Mouse (Mus musculus): ENCODE data around the gene Gm29609. TPM values are rescaled to one million over a fixed set of nuclear protein-coding genes. Genes with fewer than 3 reads are reported as not detected.

The Gm29609 gene
- polyA plus RNA-seq, 1 experiment: 2.1 TPM

- H3K27ac ChIP-seq (ENCODE audit: insufficient read depth, low read depth, low read length): no peak overlapping the region
- peaks cover 14% of the 10 kb centered on the region for H3K27me3 ChIP-seq (replicated peaks; ENCODE audit: control insufficient read depth, insufficient read depth, low read length)
- DNase-seq: peak; percentile 61
- WGBS: under 1% methylated on average over 59 of the region's 59 CpGs
- H3K4me1 ChIP-seq (ENCODE audit: control insufficient read depth, insufficient read depth, low read length): peaks cover 12% of the 10 kb centered on the region; the same call in 1 of the 2 replicates
- H3K4me3 ChIP-seq (ENCODE audit: insufficient read depth, low read depth, low read length): peak overlapping the region; percentile 3; the same call in 1 of the 2 replicates
- TF ChIP-seq CTCF (conservative IDR thresholded peaks at IDR 0.05; ENCODE audit: insufficient read depth, insufficient read length, low read depth, low read length): no peak
- TF ChIP-seq POLR2A (IDR thresholded peaks at IDR 0.05; ENCODE audit: low read depth, low read length): no peak
- H3K36me3 ChIP-seq (ENCODE audit: control insufficient read depth, insufficient read depth, low read length): no peaks in the 10 kb centered on the region
Measured at GRCm38 (mm10) chr5:31094799-31095691, 84.7 kb downstream of the Gm29609 start.

Other genes starting within 250 kb of the Gm29609 start
- gene Cgref1, start 234.3 kb downstream of the Gm29609 start, polyA plus RNA-seq (2012; rRNA removed): 387 and 411 TPM in 2 replicates
- 346 and 372 TPM in 2 replicates for gene Preb, start 219.6 kb downstream of the Gm29609 start, polyA plus RNA-seq (2012; rRNA removed)
- gene Tcf23, start 211.2 kb downstream of the Gm29609 start, polyA plus RNA-seq (2012; rRNA removed): 0.16 and 0.22 TPM in 2 replicates
- gene Atraid, start 131.6 kb downstream of the Gm29609 start, polyA plus RNA-seq (2012; rRNA removed): 295 and 320 TPM in 2 replicates
- gene Slc5a6, start 131.0 kb downstream of the Gm29609 start, polyA plus RNA-seq (2012; rRNA removed): 81.5 and 121 TPM in 2 replicates
- 12.4 and 14.2 TPM in 2 replicates for gene Cad, start 125.1 kb downstream of the Gm29609 start, polyA plus RNA-seq (2012; rRNA removed)
- not detected in 2 replicates for gene Dnajc5g, start 73.6 kb downstream of the Gm29609 start, polyA plus RNA-seq (2012; rRNA removed)
- gene Slc30a3, start 71.7 kb downstream of the Gm29609 start, polyA plus RNA-seq (2012; rRNA removed): 0.14 and 0.24 TPM in 2 replicates
- 0.05 and 3.9 TPM in 2 replicates for gene Trim54, start 63.2 kb downstream of the Gm29609 start, polyA plus RNA-seq (2012; rRNA removed)
- not detected in 2 replicates for gene Ucn, start 41.1 kb downstream of the Gm29609 start, polyA plus RNA-seq (2012; rRNA removed)
- 212 and 233 TPM in 2 replicates for gene Mpv17, start 25.7 kb downstream of the Gm29609 start, polyA plus RNA-seq (2012; rRNA removed)
- gene Gtf3c2, start 233 bp upstream of the Gm29609 start, polyA plus RNA-seq (2012; rRNA removed): 47.8 and 49.2 TPM in 2 replicates
- 94.1 and 95.5 TPM in 2 replicates for gene Snx17, start 13.3 kb upstream of the Gm29609 start, polyA plus RNA-seq (2012; rRNA removed)
- 54.1 and 61.0 TPM in 2 replicates for gene Eif2b4, start 13.5 kb upstream of the Gm29609 start, polyA plus RNA-seq (2012; rRNA removed)
- gene Zfp513, start 22.4 kb upstream of the Gm29609 start, polyA plus RNA-seq (2012; rRNA removed): 22.9 and 29.8 TPM in 2 replicates
- 41.1 and 43.2 TPM in 2 replicates for gene Ppm1g, start 40.8 kb upstream of the Gm29609 start, polyA plus RNA-seq (2012; rRNA removed)
- gene Nrbp1, start 61.0 kb upstream of the Gm29609 start, polyA plus RNA-seq (2012; rRNA removed): 126 and 130 TPM in 2 replicates
- 0.45 and 0.96 TPM in 2 replicates for gene Gm9970, start 61.3 kb upstream of the Gm29609 start, polyA plus RNA-seq (2012; rRNA removed)
- 19.7 and 23.6 TPM in 2 replicates for gene Krtcap3, start 71.8 kb upstream of the Gm29609 start, polyA plus RNA-seq (2012; rRNA removed)
- gene Ift172, start 111.2 kb upstream of the Gm29609 start, polyA plus RNA-seq (2012; rRNA removed): 33.2 and 34.2 TPM in 2 replicates
- gene Fndc4, start 116.2 kb upstream of the Gm29609 start, polyA plus RNA-seq (2012; rRNA removed): 8.8 and 14.0 TPM in 2 replicates
- 0.09 and 0.38 TPM in 2 replicates for gene Gckr, start 117.5 kb upstream of the Gm29609 start, polyA plus RNA-seq (2012; rRNA removed)

All from kidney, adult 2 months (tissue).